Mouse (Mus musculus): ENCODE results near the gene Col5a1.

DNA sequence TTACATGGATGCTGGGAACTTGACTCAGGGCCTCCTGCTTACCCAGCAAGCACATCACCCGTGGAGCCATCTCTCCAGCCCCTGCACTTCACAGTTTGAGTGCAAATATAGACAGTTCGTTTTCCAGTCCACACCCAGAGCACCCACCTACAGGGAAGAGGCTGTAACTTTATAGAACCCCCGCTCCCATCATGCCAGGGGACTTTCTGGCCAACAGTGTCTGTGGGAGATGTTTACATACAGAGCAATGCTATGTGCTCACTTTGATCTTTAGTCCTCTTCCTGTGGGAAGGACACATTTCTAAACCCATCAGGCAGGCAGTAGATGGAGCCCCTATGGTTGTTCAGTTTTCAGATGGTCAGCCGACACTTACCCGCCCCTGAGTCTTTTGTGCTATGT is 180.5 kb downstream of the Col5a1 start:
- TF ChIP-seq EP300 (IDR thresholded peaks at IDR 0.05; ENCODE audit: low read depth) (no peak), CTCF (IDR thresholded peaks at IDR 0.05; ENCODE audit: low read depth) (no peak)
